Mouse (Mus musculus) heart, postnatal 0 days (tissue): ENCODE measurements around the gene Casz1.

Source experiments
- CTCF ChIP-seq: IDR thresholded peaks from 2 replicates; pipeline ENCODE4 v1.5.1; 2016; ENCODE audit warnings: antibody characterized with exemption, control low read depth, low read depth
- EP300 ChIP-seq: IDR thresholded peaks from 2 replicates; pipeline ENCODE4 v1.6.1; 2016; ENCODE audit warnings: antibody characterized with exemption, low read depth

DNA sequence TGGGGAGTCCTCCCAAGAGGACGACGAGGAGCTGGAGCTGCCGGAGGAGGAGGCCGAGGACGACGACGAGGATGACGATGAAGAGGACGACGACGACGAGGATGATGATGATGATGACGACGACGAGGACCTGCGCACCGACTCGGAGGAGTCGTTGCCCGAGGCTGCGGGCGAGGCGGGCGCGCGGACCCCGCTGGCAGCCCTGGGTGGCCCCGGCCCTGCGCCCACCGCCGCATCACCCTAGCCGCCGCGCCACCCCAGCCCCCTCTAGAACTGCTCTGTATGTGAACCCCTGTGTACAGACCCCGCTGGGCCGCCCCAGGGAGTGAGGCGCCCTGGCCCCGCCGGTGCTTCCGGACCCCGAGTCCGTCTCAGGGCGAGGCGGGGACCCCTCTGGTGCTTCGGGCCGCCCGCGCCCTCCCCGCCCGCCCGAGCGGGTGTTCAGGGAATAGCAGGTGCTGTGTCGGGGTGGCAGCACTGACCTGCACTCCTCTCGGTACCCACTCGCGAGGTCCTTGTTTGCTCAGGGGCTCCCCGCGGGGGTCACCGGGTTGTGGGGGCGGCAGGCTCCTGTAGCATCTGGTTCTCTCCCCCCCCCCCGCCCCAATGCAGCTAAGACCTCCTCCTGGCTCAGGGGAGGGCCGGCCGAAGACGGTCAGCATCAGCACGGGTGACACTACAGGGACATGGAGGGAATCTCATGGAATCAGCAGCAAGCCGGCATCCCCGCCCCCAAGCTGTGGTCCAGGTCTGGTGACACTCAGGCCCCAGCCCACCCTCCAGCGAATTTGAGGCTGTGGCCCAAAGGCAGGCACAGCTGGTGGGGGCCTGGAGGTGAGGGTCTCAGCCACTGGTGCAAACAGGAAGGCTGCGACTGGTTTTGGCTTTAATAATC is 148.3 kb downstream of the Casz1 start:
- no peak for TF ChIP-seq EP300
- TF ChIP-seq CTCF = no peak
